Mouse (Mus musculus): ENCODE data around the gene Rgs19.

DNA sequence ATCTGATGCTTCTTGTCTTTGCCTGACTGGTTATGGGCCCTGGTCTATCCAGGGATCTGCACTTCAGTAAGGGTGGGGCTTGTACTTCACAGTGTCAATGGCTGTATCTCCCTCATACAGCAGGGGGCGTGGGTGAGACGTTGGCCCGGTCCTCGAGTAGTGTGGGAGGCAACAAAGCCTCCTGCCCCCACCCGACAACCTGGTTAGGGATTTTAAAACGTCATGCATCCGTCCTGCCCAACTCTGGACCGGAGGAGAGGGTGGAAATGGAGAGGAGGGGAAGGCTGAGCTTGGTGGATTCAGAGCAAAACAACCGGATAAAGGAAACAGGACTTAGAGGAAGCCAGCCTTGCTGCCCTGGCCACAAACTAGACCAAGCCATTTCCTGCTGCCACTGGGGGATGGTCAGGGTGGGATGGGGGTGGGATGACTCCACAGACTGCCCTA, 34.1 kb downstream of the Rgs19 start:
- TF ChIP-seq POLR2A (IDR thresholded peaks at IDR 0.05; ENCODE audit: borderline replicate concordance, extremely low read depth, low read depth, low read length) (no peak), CTCF (IDR thresholded peaks at IDR 0.05; ENCODE audit: insufficient read depth, low read length) (peak; percentile 88)
